Comparison of ENCODE assay signal across 18 mouse cellular contexts in the genomic region with DNA sequence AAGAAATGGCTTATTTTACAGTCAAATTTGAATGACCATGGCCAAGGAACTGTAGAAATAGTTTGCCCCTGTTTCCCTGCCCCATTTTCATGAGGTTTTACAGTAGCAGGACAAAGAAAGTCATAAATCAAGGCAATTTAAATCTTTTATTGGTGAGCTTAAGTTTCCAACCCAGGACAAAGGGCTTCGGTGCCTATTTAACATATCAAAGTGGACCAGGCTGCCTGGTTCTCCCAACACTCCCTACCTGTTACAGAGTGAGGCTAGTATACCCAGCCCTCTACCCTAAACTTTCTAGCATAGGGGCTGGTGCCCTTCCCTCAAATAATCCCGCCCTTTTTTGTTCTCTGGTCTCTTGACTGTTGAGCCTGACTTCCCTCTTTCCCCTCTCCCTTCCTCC.
DNase-seq lines count a peak whose midpoint lies in the region; ATAC-seq and TF ChIP-seq lines count a peak whose summit lies in the region.
"Had no signal": no experiment of that assay in that cellular context is flagged by ENCODE, and none has a peak within 500 bp of the region (broad histone marks: within the 10 kb centered on the region; RNA-seq: fewer than 3 reads in every experiment).

No protein-coding gene starts in this region.

- H3K4me2 ChIP-seq in intestine, embryonic 15.5 days (replicated peaks), result no peak overlapping the region
- H3K4me2 ChIP-seq in intestine, postnatal 0 days (replicated peaks; ENCODE audit: low read depth), result no peak overlapping the region
- no peak overlapping the region for H3K4me2 ChIP-seq in midbrain, embryonic 11.5 days
- H3K4me2 ChIP-seq: embryonic facial prominence, embryonic 12.5 days; forebrain, embryonic 12.5 days; heart, embryonic 12.5 days; hindbrain, embryonic 15.5 days had no signal

- ATAC-seq in intestine, embryonic 15.5 days, result 0 out of 2 replicates have a peak, but pooled peaks have one; percentile 24
- ATAC-seq in intestine, postnatal 0 days, result no peak
- ATAC-seq in midbrain, embryonic 11.5 days (ENCODE audit: low FRiP score), result no peak
- ATAC-seq: forebrain, postnatal 0 days had no signal

- no peak overlapping the region for H3K4me3 ChIP-seq in intestine, embryonic 15.5 days (replicated peaks)
- H3K4me3 ChIP-seq in intestine, postnatal 0 days (ENCODE audit: low read depth, low read length), result no peak overlapping the region
- H3K4me3 ChIP-seq in E14TG2a.4 (replicated peaks; ENCODE audit: low read length), result peak overlapping the region; percentile 45
- H3K4me3 ChIP-seq in ES-E14 (ENCODE audit: insufficient read depth in 1 of 2, low read depth in 1 of 2, low read length in 2 of 2, poor library complexity in 1 of 2, severe bottlenecking in 1 of 2), result no peak overlapping the region
- no peak overlapping the region for H3K4me3 ChIP-seq in midbrain, embryonic 11.5 days (ENCODE audit: low read depth, low read length)
- H3K4me3 ChIP-seq: embryonic facial prominence, embryonic 12.5 days; forebrain, embryonic 12.5 days; heart, embryonic 12.5 days; hindbrain, embryonic 10.5 days; hindbrain, embryonic 15.5 days had no signal

- H3K9me3 ChIP-seq in intestine, embryonic 15.5 days, result no peaks in the 10 kb centered on the region
- no peaks in the 10 kb centered on the region for H3K9me3 ChIP-seq in intestine, postnatal 0 days (ENCODE audit: control insufficient read depth)
- peaks cover 4% of the 10 kb centered on the region; the same call in 1 of the 2 replicates for H3K9me3 ChIP-seq in E14TG2a.4 (ENCODE audit: low read length)
- H3K9me3 ChIP-seq in ES-E14 (ENCODE audit: control insufficient read depth, insufficient read depth, low read depth, low read length), result no peaks in the 10 kb centered on the region
- no peaks in the 10 kb centered on the region for H3K9me3 ChIP-seq in midbrain, embryonic 11.5 days (ENCODE audit: control insufficient read depth, low read length)
- H3K9me3 ChIP-seq: embryonic facial prominence, embryonic 12.5 days; forebrain, embryonic 12.5 days; hindbrain, embryonic 15.5 days had no signal

- 49% methylated on average over 2 of the region's 2 CpGs for WGBS in intestine, embryonic 15.5 days
- 51% methylated on average over 2 of the region's 2 CpGs for WGBS in intestine, postnatal 0 days
- WGBS in large intestine, adult 2 months, result 45% methylated on average over 2 of the region's 2 CpGs
- WGBS in midbrain, embryonic 11.5 days, result 65% methylated on average over 2 of the region's 2 CpGs

- peaks cover 8% of the 10 kb centered on the region for H3K4me1 ChIP-seq in intestine, embryonic 15.5 days (replicated peaks)
- H3K4me1 ChIP-seq in intestine, postnatal 0 days (replicated peaks; ENCODE audit: control insufficient read depth, insufficient read depth, low read length), result no peaks in the 10 kb centered on the region
- peaks cover 54% of the 10 kb centered on the region for H3K4me1 ChIP-seq in E14TG2a.4 (replicated peaks; ENCODE audit: low read depth, low read length)
- H3K4me1 ChIP-seq in ES-E14 (ENCODE audit: control insufficient read depth in 2 of 2, insufficient read depth in 2 of 2, low read length in 2 of 2, poor library complexity in 1 of 2), result peaks cover 7 to 28% of the 10 kb centered on the region in 2 experiments
- H3K4me1 ChIP-seq in midbrain, embryonic 11.5 days (ENCODE audit: control insufficient read depth, insufficient read depth, low read length), result peaks cover 2% of the 10 kb centered on the region; the same call in 1 of the 2 replicates
- H3K4me1 ChIP-seq: heart, embryonic 12.5 days; hindbrain, embryonic 15.5 days had no signal

- in situ Hi-C loops in ES-E14 (cut with MboI; ENCODE audit: low sequenced_read_pairs in 2 of 2, unreplicated experiment in 2 of 2), result no loop called here

- intact Hi-C loops in left cerebral cortex, postnatal 4 days (cut with DNase I), result no loop called here

- DNase-seq in ES-E14 (ENCODE audit: low read depth, low spot score), result peak; percentile 75
- DNase-seq in large intestine, adult 2 months (ENCODE audit: low read depth, low spot score), result peak; percentile 35
- no peak for DNase-seq in left cerebral cortex, postnatal 4 days
- no peak for DNase-seq in midbrain, embryonic 11.5 days (ENCODE audit: low spot score, missing footprints)
- DNase-seq: adrenal gland, adult 8-10 months; adrenal gland, postnatal 36 days; cerebellum, adult 2 months; cerebellum, postnatal 10 days; forebrain, postnatal 0 days; gastrocnemius, postnatal 14 days had no signal

- no peaks in the 10 kb centered on the region for H3K27me3 ChIP-seq in intestine, embryonic 15.5 days (replicated peaks)
- H3K27me3 ChIP-seq in intestine, postnatal 0 days (replicated peaks; ENCODE audit: control insufficient read depth, insufficient read depth, low read length), result no peaks in the 10 kb centered on the region
- no peaks in the 10 kb centered on the region for H3K27me3 ChIP-seq in E14TG2a.4 (ENCODE audit: insufficient read depth, low read length)
- no peaks in the 10 kb centered on the region for H3K27me3 ChIP-seq in midbrain, embryonic 11.5 days (ENCODE audit: control insufficient read depth, insufficient read depth, low read length)
- H3K27me3 ChIP-seq: embryonic facial prominence, embryonic 12.5 days; forebrain, embryonic 12.5 days; heart, embryonic 12.5 days; hindbrain, embryonic 15.5 days had no signal

- no peaks in the 10 kb centered on the region for H3K36me3 ChIP-seq in intestine, embryonic 15.5 days
- no peaks in the 10 kb centered on the region for H3K36me3 ChIP-seq in intestine, postnatal 0 days (ENCODE audit: control insufficient read depth, insufficient read depth)
- H3K36me3 ChIP-seq in E14TG2a.4 (ENCODE audit: insufficient read depth, low read length) (no peaks in the 10 kb centered on the region), ES-E14 (ENCODE audit: control insufficient read depth, insufficient read depth, low read length, poor library complexity, severe bottlenecking) (no peaks in the 10 kb centered on the region)
- no peaks in the 10 kb centered on the region for H3K36me3 ChIP-seq in midbrain, embryonic 11.5 days (ENCODE audit: control insufficient read depth, insufficient read depth, low read length)
- H3K36me3 ChIP-seq: embryonic facial prominence, embryonic 12.5 days; forebrain, embryonic 12.5 days; heart, embryonic 12.5 days; hindbrain, embryonic 10.5 days; hindbrain, embryonic 15.5 days had no signal

- H3K27ac ChIP-seq in intestine, embryonic 15.5 days, result no peak overlapping the region
- no peak overlapping the region for H3K27ac ChIP-seq in intestine, postnatal 0 days (ENCODE audit: low read depth, low read length)
- H3K27ac ChIP-seq in ES-E14 (ENCODE audit: insufficient read depth, low read depth, low read length, poor library complexity, severe bottlenecking), result peak overlapping the region; percentile 83; the same call in 1 of the 2 replicates
- H3K27ac ChIP-seq in midbrain, embryonic 11.5 days (ENCODE audit: low read depth, low read length), result no peak overlapping the region
- H3K27ac ChIP-seq: embryonic facial prominence, embryonic 12.5 days; forebrain, embryonic 12.5 days; hindbrain, embryonic 15.5 days had no signal

- no peak for TF ChIP-seq CTCF in intestine, postnatal 0 days (IDR thresholded peaks at IDR 0.05; ENCODE audit: low read depth)
- TF ChIP-seq CTCF in E14TG2a.4 (conservative IDR thresholded peaks at IDR 0.05; ENCODE audit: low read length), result no peak

- no peak overlapping the region for H3K9ac ChIP-seq in intestine, embryonic 15.5 days
- no peak overlapping the region for H3K9ac ChIP-seq in intestine, postnatal 0 days (ENCODE audit: low read depth, low read length)
- no peak overlapping the region for H3K9ac ChIP-seq in ES-E14 (ENCODE audit: insufficient read depth, low read depth, low read length, poor library complexity, severe bottlenecking)
- H3K9ac ChIP-seq in midbrain, embryonic 11.5 days (ENCODE audit: low read length), result no peak overlapping the region
- H3K9ac ChIP-seq: embryonic facial prominence, embryonic 12.5 days; forebrain, embryonic 12.5 days; forebrain, postnatal 0 days; heart, embryonic 12.5 days; hindbrain, embryonic 15.5 days had no signal

TF ChIP-seq in ES-E14, 5 proteins besides CTCF, POLR2A, EP300 and RAD21:
- TF ChIP-seq MAFK (IDR thresholded peaks at IDR 0.05; ENCODE audit: insufficient read depth, low read depth, low read length) (no peak), ZNF384 (IDR thresholded peaks at IDR 0.05; ENCODE audit: low read depth, low read length) (no peak), HCFC1 (IDR thresholded peaks at IDR 0.05; ENCODE audit: borderline replicate concordance, insufficient read depth, low read length) (no peak), ZC3H11A (IDR thresholded peaks at IDR 0.05; ENCODE audit: borderline replicate concordance, low read depth, low read length) (no peak), CHD2 (IDR thresholded peaks at IDR 0.05; ENCODE audit: low read depth, low read length) (no peak)

Comparison
In these comparisons a context has a peak if more than half of its experiments do, and no peak if none do; other contexts are left out.
1. DNase-seq: peak in ES-E14 (single experiment) and large intestine, adult 2 months (single experiment); none in left cerebral cortex, postnatal 4 days (single experiment) and midbrain, embryonic 11.5 days (single experiment).